Comparison of ENCODE assay signal across 20 mouse cellular contexts in the genomic region with DNA sequence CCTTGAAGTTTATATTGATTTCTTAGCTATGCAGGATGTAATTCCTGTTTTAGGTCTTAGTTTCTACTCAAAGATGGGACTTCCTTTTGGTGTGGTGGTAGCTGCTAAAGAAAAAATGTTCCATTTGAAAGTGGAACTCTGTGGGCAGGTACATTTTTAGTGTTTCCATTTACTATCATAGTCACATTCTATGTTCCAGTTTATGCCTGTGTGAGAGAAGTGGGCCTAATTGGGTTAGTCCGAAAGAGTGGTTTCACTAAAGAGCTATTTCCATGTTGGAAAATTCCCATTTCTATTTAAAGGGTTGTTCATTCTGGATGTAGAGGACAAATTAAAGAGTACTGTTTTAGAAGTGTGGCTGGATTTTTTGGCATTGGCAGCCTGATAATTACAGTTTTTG.
A peak's percentile ranks its signal among the peaks of the same experiment; 100 is the strongest.
DNase-seq lines count a peak whose midpoint lies in the region; ATAC-seq and TF ChIP-seq lines count a peak whose summit lies in the region.
"Had no signal": no experiment of that assay in that cellular context is flagged by ENCODE, and none has a peak within 500 bp of the region (broad histone marks: within the 10 kb centered on the region; RNA-seq: fewer than 3 reads in every experiment).

No protein-coding gene starts in this region.

- WGBS in spleen, adult 2 months = 26% methylated on average over 1 of the region's 1 CpGs

- DNase-seq in spleen, adult 2 months (ENCODE audit: low read depth in 1 of 2, low spot score in 2 of 2) = peak in 1 of 2 experiments; percentile 62
- no peak for DNase-seq in spleen, postnatal 14 days (ENCODE audit: low spot score in 2 of 2)
- peak; percentile 60 for DNase-seq in brain, adult 2 months (ENCODE audit: low read depth, low spot score)
- DNase-seq in splenic B cell, adult 2 months (ENCODE audit: low read depth, low spot score) = peak; percentile 74
- DNase-seq in left cerebral cortex, adult 8-10 months (ENCODE audit: low spot score in 2 of 2) = no peak
- no peak for DNase-seq in right cerebral cortex, postnatal 4 days
- no peak for DNase-seq in cerebellum, adult 11 months
- DNase-seq: adrenal gland, adult 8-10 months; cerebellum, adult 2 months; cerebellum, postnatal 10 days; gastrocnemius, postnatal 36 days; heart, postnatal 10 days; heart, postnatal 4 days had no signal

- H3K27me3 ChIP-seq in spleen, adult 2 months (ENCODE audit: control insufficient read depth, insufficient read depth, low read length) = no peaks in the 10 kb centered on the region
- H3K27me3 ChIP-seq in splenic B cell, adult 2 months (ENCODE audit: control insufficient read depth, insufficient read depth, low read length, poor library complexity, severe bottlenecking) = no peaks in the 10 kb centered on the region
- H3K27me3 ChIP-seq: forebrain, embryonic 12.5 days; hindbrain, embryonic 12.5 days; intestine, embryonic 15.5 days had no signal

- H3K27ac ChIP-seq in spleen, adult 2 months (ENCODE audit: insufficient read depth, low read length) = peak overlapping the region; percentile 82
- H3K27ac ChIP-seq: forebrain, embryonic 12.5 days; heart, embryonic 10.5 days; hindbrain, embryonic 12.5 days; intestine, embryonic 15.5 days had no signal

- TF ChIP-seq POLR2A in spleen, adult 2 months (IDR thresholded peaks at IDR 0.05; ENCODE audit: low read depth, low read length) = no peak

- H3K4me3 ChIP-seq in spleen, adult 2 months (ENCODE audit: extremely low read depth, insufficient read depth, insufficient read length) = no peak overlapping the region
- H3K4me3 ChIP-seq: forebrain, embryonic 12.5 days; heart, embryonic 10.5 days; hindbrain, embryonic 12.5 days; intestine, embryonic 15.5 days had no signal

- peaks cover 20% of the 10 kb centered on the region for H3K4me1 ChIP-seq in spleen, adult 2 months (ENCODE audit: control insufficient read depth, insufficient read depth, insufficient read length)

- TF ChIP-seq CTCF in spleen, adult 2 months (IDR thresholded peaks at IDR 0.05; ENCODE audit: extremely low read depth, insufficient read depth, insufficient read length, insufficient replicate concordance) = no peak

- no peaks in the 10 kb centered on the region for H3K36me3 ChIP-seq in spleen, adult 2 months (ENCODE audit: control insufficient read depth, insufficient read depth, low read length)
- no peaks in the 10 kb centered on the region for H3K36me3 ChIP-seq in splenic B cell, adult 2 months (ENCODE audit: control insufficient read depth, insufficient read depth, low read length, poor library complexity, severe bottlenecking)
- H3K36me3 ChIP-seq: forebrain, embryonic 12.5 days; heart, embryonic 10.5 days; hindbrain, embryonic 12.5 days; intestine, embryonic 15.5 days had no signal

- peak; percentile 56 for ATAC-seq in CD4-positive, CD25-positive, alpha-beta regulatory T cell, adult 4 months
- ATAC-seq: forebrain, embryonic 16.5 days; hindbrain, embryonic 16.5 days; intestine, embryonic 15.5 days had no signal

Comparison
In these comparisons a context has a peak if more than half of its experiments do, and no peak if none do; other contexts are left out.
1. DNase-seq: peak in brain, adult 2 months (single experiment) and splenic B cell, adult 2 months (single experiment); none in spleen, postnatal 14 days (0 of 2), left cerebral cortex, adult 8-10 months (0 of 2), right cerebral cortex, postnatal 4 days (single experiment) and cerebellum, adult 11 months (single experiment).